Mouse (Mus musculus) right cerebral cortex, postnatal 25 days (tissue): ENCODE measurements around the gene Parg.
A peak's percentile ranks its signal among the peaks of the same experiment; 100 is the strongest.
"Not testable (repeated sequence)": the region's sequence is repeated elsewhere in the genome, so short reads cannot be mapped to it uniquely, and the experiment has no call there.

Experiments
- DNase-seq: peaks from one replicate; pipeline ENCODE4 v3.0.0; 2022

The Parg gene

DNA sequence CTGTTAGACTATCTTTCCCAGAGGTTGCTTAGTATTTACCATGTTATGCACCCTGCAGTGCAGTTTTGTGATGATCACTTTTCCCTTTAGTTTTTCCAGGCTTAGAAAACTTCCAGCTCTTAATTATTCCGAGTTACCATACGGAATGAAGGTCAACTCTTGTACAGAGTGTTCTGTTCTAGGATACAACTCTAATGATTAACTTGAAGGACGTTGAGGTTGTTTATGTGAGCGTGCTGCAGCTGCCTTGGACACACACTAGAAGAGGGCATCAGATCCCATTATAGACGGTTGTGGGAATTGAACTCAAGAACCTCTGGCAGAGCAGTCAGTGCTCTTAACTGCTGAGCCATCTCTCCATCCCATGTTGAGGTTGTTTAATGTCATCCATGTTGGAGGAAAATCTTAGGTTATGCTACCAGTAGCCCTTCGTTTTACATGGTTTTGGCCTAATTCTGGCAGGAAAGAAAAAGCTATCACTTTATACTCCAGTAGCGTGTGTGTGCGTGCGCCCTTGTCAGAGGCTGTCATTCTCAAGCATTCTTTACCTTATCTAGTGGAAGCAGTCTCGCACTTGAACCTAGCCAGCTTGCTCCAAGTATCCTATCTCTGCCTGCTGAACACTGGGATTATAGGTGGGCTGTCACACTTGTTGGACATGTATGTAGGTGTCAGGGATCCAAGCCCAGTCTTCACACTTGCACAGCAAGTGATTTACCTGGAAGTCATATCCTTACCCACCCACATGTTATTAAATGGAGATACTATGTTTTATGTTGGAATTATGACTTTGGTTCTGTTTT is 22.2 kb upstream of the Parg start:
- DNase-seq = no peak

DNA sequence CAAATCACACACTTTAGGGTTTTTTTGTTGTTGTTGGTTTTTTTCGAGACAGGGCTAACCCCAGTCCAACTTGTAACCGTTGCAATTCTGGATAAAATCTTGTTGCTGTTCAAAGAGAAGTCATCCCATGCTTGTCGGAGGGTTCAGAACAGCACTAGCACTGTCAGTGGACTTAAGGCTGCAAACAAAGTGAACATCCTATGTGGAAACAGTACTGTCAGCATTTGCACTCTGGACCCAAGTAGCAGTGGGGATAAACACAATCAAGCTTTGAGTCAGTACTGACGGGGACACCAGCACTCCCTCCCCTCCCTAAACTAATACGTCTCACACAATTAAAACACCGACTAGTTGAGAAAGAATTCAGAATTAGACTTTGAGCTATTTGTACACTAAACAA is 20.9 kb upstream of the Parg start:
- DNase-seq = no peak

DNA sequence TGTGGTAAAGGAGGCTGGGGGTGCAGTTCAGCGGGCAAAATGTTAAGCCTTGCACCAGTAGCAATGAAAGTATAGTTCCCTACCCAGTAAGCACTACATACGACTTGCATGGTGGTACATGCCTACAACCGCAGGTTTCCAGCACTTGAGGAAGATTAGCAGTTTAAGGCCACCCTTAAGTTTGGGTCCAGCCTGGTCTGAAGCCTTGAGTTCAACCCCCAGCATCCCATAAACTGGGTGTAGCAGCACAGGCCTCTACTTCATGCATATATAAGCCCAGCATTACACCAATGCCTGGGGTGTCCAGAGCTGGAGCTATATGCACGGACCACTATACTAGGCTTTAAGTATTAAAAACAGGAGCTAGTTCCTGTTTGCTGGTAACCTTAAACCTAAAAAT is 17.9 kb upstream of the Parg start:
- no peak for DNase-seq

DNA sequence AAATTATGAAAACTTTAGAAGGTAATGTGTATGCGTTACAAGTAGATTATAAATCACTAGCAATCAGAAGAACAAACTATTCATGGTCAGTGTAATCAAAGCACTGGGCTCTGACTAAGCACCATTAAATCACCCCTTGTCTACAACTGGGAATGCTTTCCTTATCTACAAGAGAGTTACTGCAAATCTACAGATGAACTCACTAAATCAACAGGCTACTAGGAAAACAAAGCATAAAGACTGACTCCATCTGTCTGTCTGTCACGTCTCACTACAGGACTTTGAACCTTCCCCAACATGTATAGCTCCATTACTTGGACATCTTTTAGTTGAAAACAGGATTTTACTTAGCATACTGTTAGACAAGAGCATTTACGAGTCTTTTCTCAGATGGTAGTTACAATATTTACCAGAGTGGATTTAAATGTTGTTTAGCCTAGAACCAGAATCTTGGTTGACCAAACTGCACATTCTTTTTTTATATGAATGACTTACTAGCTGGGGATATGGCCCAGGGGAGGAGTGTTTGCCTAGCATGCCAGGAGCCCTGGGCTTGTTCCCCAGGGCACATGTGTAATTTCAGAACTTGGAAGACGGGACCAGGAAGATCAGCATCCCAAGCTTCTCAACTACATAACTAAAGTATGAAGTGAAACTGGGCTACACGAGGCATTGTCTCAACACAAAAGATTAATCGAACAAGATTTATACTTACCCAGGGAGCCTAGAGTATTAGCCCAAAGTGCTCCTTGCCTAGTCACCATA is 10.9 kb upstream of the Parg start:
- DNase-seq = no peak

DNA sequence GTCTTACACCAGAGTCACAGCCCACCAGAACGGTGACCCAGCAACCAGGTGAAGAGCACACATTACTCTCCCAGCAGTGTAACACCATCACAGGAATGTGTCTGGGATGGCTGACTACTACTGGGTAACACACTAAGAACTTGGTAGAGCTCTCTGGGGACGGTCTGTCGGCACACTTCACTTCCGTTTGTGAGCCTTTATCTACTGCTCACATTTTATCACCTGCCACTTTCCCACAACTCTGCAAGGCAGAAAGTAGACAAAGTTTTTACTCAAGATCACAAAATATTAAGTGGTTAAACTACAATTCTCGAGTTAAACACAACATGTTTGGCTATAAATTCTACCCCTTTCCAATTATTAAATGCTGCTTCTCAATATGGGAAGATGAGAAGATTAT is 9.8 kb upstream of the Parg start:
- no peak for DNase-seq

DNA sequence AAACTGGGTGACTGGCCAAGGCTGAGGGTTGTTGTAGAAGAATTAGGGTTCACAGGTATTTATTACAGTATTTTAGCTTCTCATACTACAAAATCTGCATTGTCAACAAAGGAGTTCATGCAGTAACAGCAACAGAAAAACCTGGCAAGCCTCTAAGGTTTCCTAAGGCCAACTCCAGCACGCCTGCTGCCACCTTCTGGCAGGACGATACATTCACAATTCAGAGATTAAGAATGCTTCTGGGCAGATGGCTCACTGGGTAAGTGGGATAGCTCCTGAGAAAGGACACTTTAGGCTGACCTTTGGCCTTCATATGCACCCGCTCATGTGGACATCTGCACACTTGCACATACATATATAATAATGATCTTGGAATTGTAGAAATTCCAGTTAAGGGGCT is 9.3 kb upstream of the Parg start:
- DNase-seq = no peak

DNA sequence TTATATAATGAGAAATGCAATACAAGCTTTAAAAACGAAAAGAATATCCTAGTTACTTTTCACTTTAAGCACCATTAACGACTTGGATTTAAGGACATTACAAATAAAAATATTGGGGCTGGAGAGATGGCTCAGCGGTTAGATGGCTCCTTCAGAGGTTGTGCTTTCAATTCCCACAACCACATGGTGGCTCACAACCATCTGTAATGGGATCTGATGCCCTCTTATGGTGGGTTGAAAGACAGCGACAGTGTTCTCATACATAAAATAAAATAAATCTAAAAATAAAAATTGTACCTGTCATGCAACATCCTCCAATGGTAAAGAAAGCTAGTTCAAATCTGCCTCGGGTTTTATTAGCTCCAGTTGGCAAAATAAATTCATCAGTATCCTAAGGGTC is 8.2 kb upstream of the Parg start:
- not testable (repeated sequence) for DNase-seq

DNA sequence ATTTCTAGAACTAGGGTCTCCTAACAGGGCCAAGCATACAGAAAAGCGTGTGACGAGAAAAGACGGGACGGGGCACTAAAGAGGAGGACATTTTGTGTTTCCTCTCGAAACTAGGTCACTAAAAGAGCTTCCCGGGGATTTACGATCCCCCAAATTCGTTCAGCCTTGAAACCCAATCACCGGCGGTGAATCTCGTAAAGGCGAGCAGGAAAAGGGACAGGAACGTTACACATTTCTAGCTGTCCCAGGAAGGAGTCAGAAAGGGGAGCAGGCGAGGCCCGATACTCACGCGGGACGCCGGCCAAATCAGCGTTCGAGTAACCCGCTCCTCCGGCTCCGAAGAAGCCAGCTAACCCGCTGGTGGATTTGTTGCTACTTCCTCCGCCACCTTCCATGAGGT is 395 bp upstream of the Parg start:
- no peak for DNase-seq

DNA sequence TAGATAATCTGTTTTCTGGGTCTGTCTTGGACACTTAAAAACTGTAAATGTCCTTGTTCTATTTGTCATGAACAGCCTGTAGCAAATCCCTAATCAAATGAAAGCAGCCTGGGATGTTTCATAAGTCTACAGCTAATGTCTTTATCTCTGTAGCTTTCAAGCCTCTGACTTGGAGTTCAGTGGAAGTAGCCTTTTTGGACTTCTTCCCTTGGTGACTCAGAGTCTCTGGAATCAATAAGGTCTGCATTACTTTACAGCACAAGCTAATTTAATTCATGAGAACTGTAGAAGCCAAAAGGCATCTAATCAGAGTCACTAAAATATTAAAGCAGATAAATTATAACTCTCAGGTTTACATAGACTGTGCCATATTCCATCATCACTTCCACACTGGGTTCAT is 24.9 kb downstream of the Parg start:
- no peak for DNase-seq

DNA sequence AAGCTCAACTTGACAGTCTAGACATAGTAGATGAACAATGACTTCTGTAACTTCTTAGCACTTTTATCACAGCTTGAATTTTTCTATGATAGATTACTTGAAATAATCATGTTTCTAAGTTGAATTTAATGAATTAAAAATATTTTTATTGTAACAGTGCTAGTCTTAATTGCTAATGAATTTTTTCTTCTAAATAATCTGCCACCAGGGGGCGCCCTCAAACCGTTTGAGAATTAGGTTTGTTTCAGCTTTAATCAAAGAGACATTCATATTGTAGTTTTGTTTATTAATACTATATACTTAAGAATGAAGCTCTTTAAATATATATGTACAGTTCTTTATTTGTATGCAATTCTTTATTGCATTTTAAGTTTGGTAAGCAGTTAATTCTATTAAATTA is 27.2 kb downstream of the Parg start:
- DNase-seq = no peak

DNA sequence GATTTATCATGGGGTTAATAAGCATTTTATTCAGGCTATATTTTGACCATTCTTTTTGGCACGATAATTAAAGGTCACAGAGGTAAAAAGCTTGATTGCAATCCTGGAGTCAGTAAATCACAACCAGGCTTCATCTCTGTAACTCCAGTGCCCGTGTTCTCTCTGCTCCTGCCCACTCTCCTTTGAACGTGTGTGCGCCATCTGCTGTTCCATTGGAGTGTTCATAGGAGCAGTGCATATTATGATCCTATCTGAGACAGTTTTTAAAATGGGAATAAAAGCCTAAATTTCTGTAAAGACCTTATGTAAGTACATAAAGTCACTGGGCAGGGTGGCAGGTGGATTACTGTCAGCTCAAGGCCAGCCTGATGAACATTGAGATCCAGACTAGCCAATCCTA is 40.7 kb downstream of the Parg start:
- no peak for DNase-seq

DNA sequence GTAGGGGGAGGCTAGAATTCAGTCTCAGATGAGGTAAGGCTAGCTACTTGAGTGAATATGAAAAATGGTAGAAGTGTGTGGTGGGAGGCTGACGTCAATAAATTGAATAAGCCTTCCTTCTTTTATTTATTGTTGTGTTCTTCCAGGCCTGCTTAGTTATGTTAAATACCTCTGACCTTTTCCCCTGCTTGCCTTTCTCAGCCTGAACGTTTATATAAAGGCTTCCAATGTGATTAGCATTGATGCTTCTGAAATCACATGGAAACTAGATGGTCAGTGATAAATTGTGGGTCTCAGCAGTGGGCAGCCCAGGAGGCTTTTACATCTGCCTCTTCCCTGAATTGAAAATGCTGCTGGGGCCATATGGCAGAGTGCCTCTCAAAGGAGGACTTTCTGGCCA is 44.3 kb downstream of the Parg start:
- DNase-seq = no peak

DNA sequence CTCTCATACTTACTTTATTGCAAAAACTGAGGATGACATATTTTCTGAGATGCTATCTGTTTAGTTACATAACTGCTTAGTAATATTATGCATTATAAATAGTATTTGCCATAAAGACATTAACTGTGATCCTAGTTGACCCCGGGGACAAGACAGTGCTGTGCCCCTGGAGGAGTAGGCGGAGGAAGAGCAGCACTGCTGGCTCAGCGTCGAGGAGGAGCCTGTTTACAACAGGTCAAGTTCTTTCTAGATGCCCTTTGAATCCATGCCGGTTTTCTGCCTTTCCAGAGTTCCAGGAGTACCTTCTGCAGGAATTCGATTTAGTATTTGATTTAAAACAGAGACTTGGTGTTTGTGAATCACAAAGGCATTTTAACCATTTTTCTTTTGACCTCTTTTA is 47.9 kb downstream of the Parg start:
- DNase-seq = no peak

DNA sequence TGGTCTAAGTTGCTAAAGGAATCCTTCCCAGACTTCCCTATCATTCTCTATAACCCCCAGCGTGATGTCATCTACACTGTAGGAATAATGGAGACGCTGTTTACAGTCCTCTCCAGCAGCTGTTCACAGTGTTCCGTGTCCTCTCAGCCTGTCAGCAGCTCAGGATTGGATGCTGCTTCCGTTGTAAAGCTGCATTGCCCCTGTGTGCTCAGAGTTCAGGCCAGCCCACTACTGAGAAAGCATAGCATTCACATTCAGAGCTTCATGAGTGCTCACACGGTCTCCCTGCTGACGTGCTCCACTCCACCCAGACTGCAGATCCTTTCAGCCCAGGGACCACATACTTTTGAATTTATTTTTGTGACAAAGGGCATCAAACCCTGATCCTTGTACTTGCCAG is 59.1 kb downstream of the Parg start:
- no peak for DNase-seq

DNA sequence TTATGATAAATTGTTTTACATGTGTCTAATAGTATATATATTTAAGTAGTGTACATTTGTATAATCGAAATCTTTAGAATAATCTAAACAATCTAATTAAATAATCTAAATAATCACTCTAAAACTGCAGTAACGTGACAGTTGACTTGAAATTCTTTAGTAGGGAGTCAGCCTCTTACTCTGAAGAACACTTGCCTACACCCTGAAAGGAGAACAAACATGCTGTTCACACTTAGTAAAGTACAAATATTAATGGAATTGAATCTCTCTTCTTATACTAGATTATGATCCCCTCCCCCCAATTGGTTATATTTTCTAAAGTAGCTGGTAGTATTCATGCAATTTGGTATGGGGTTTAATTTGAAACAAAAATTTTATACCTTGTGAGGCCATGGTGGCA is 60.0 kb downstream of the Parg start:
- DNase-seq = no peak

DNA sequence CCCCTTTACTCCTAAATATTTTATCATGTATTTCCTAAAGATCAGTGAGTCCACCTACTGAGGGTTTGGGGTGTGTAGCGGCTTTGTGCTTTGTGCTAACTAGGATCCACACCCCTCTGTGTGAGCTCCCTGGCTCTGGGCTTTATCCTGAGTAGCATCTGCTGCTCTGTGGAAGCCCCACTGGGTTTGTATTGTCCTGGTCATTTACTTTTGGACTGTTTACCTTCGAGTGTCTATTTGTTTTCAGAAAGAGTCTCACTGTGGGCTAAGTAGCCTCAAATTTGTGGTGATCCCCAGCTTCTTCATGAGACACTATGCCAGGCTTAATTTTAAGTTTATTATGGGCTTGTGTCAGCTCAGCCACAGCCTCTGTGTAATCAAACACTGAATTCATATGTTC is 67.2 kb downstream of the Parg start:
- no peak for DNase-seq

DNA sequence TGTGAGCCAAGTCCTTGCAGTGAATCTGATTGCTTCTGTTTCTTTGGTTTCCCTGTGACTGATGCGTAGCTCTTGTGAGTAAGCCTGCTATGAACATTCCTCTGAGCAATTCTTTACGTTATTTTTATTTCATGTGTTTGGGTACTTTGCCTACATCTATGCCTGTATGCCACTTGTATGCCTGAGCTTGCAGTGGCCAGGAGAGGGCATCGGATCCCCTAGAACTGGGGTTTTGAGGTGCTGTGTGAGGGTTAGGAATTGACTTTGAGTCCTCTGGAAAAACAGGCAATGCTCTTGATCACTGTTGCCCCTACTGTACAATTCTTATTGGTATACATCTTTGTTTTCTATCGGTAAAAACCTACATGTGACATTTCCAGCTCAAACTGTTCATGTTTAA is 67.8 kb downstream of the Parg start:
- DNase-seq = no peak

DNA sequence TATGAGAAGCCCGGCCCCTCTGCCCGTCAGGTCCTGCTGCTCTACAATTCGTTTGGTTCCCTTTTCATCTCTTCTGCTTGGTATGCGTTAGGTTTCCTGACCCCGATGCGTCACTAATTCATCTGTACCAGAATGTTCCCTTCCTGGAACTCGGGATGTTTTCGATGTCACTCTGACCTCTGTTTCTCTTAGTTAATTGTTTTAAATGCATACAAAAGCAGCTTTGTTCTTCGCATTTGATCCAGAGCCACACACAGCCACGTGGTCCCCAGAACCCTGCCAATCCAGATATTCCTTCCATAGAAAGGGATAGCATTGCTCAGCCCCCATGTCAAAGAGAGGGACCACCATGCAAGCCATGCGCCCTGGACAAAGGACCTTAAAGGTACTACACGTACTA is 99.9 kb downstream of the Parg start:
- peak; percentile 16 for DNase-seq

DNA sequence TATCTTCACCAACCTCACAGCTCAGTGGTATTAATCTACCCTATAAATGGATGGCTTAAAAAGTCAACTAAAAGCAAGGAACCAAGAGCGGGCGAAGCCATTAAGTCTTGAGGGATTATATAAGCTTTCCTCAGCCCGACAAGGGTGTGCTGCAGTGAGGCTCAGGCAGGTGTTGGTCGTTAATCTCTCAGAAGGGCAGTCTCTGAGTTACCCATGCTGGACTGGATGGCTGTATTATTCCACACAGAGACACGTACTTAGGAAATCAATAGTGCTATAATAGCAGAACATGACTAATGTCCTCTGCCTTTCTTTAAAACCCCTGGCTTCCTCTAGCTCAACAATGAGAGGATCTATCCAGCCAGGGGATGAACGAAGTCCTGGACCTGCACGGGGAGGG is 100.7 kb downstream of the Parg start:
- no peak for DNase-seq

DNA sequence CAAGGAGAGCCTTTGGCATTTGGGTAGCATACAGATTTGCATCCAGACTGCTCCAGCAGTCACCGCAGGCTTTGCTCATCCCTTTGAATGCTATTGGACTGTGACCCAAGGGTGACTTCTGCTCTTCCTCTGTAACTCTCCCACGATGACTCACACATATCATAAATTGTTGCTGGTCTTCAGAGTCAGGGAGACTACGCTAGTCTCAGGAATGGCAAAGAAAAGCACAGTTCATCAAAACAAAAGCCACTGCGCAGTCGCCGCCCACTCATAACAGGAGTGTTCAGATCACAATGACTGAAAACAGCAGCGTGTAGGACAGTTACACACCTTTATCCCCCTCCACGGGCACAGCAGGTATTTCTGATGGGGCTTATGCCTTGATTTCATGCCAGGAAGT is 103.2 kb downstream of the Parg start:
- DNase-seq = no peak

DNA sequence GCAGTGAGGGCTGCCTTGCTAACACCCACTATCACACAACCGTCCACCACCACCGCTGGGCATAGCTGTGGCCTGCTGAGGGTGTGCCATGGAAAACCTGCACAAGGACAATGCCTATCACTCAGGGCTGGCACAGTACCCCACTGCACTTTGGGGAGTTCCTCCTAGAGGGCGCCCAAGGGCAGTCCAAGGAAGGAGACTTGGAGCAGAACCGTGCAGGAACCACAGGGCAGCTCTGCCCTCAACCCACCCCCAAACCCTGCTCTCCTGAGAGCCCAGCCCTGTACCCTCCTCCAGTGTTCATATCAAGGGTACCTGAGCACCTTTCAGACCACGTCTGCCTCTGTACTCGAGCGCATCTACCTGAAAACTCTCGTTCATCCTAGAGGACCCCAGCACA is 108.1 kb downstream of the Parg start:
- peak; percentile 48 for DNase-seq

DNA sequence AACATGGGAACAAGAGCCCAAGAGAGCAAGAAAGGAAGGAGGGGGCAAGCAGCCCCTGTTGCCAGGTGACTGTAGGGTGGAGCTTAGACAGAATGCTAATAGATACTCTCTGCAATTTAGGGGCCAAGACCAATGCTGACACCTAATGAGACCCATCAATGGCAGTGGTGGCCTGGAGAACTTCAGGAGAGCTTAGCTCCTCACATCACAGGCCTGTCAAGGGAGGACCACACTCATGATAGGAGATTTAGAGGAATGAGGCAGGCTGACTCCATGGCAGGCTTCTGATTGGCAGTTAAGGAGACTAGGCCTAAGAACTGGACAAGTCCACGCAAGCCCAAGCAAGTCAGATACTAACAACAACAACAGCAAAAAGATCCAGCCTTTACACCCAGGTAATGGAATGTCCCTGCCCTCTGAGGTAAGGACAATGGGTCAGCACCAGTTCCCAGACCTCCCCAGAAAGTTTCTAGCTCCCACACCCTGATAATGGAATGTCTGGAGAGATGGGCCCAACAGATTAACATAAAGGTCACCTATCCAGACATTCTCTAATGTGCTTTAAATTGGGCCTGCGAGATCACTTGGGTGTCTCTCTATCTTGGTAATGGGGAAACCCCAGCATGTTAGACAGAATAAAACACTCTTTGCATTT is 109.8 kb downstream of the Parg start:
- no peak for DNase-seq

DNA sequence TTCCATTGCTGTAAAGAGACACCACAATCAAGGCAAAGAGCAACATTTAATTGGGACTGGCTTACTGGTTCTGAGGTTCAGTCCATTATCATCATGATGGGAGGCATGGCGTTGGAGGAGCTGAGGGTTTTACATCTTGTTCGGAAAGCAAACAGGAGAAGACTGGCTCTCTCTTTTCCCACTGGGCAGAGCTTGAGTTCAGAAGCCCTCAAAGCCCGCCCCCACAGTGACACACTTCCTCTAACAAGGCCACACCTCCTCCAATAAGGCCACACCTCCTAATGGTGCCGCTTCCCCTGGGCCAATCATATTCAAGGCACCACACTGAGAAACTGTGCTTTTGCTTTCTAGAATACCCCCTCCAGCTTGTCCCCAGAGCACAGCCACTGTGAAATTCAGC is 116.1 kb downstream of the Parg start:
- no peak for DNase-seq
